Mouse (Mus musculus): ENCODE measurements around the gene Prune1. TPM values are rescaled to one million over a fixed set of nuclear protein-coding genes. Genes with fewer than 3 reads are reported as not detected.
A peak's percentile ranks its signal among the peaks of the same experiment; 100 is the strongest.

Prune1 gene
- polyA plus RNA-seq, 1 experiment from 2014 or later: 25.2 TPM

GRCm38 (mm10) chr3:95295321-95296102, 13.6 kb upstream of the Prune1 start:
- DNase-seq (ENCODE audit: low spot score): no peak
- 83% methylated on average over 11 of the region's 11 CpGs for WGBS
- H3K36me3 ChIP-seq: peaks cover 64% of the 10 kb centered on the region

GRCm38 (mm10) chr3:95294718-95295117, 12.8 kb upstream of the Prune1 start:
- peaks cover 70% of the 10 kb centered on the region for H3K36me3 ChIP-seq
- WGBS: 88% methylated on average over 5 of the region's 5 CpGs
- no peaks in the 10 kb centered on the region for H3K27me3 ChIP-seq (ENCODE audit: low read depth, poor library complexity, severe bottlenecking)
- no peaks in the 10 kb centered on the region for H3K9me3 ChIP-seq (replicated peaks)
- H3K27ac ChIP-seq (replicated peaks): no peak overlapping the region
- no peak for DNase-seq (ENCODE audit: low spot score)
- peaks cover 6% of the 10 kb centered on the region; the same call in 1 of the 2 replicates for H3K4me1 ChIP-seq
- H3K4me3 ChIP-seq: no peak overlapping the region

More at GRCm38 (mm10) chr3:95295321-95296102, 13.6 kb upstream of the Prune1 start:
- Histone ChIP-seq H3K27me3 (ENCODE audit: low read depth, poor library complexity, severe bottlenecking) (no peaks in the 10 kb centered on the region), H3K27ac (replicated peaks) (no peak overlapping the region), H3K4me3 (no peak overlapping the region), H3K9me3 (replicated peaks) (no peaks in the 10 kb centered on the region), H3K4me1 (peaks cover 6% of the 10 kb centered on the region; the same call in 1 of the 2 replicates)

GRCm38 (mm10) chr3:95294316-95294715, 12.4 kb upstream of the Prune1 start:
- Histone ChIP-seq H3K36me3 (peaks cover 73% of the 10 kb centered on the region), H3K27me3 (ENCODE audit: low read depth, poor library complexity, severe bottlenecking) (no peaks in the 10 kb centered on the region), H3K9me3 (replicated peaks) (no peaks in the 10 kb centered on the region), H3K4me3 (no peak overlapping the region), H3K27ac (replicated peaks) (no peak overlapping the region), H3K4me1 (peaks cover 6% of the 10 kb centered on the region; the same call in 1 of the 2 replicates)
- 82% methylated on average over 7 of the region's 7 CpGs for WGBS
- DNase-seq (ENCODE audit: low spot score): no peak

GRCm38 (mm10) chr3:95293537-95293936, 11.7 kb upstream of the Prune1 start:
- no peak overlapping the region for H3K4me3 ChIP-seq
- DNase-seq (ENCODE audit: low spot score): no peak
- no peak overlapping the region for H3K27ac ChIP-seq (replicated peaks)
- peaks cover 77% of the 10 kb centered on the region for H3K36me3 ChIP-seq
- no peaks in the 10 kb centered on the region for H3K27me3 ChIP-seq (ENCODE audit: low read depth, poor library complexity, severe bottlenecking)
- H3K9me3 ChIP-seq (replicated peaks): no peaks in the 10 kb centered on the region
- WGBS: 85% methylated on average over 11 of the region's 11 CpGs
- peaks cover 6% of the 10 kb centered on the region; the same call in 1 of the 2 replicates for H3K4me1 ChIP-seq

- H3K4me1 ChIP-seq: peaks cover 6% of the 10 kb centered on the region; the same call in 1 of the 2 replicates
- H3K36me3 ChIP-seq: peaks cover 83% of the 10 kb centered on the region
- no peak for DNase-seq (ENCODE audit: low spot score)
- no peaks in the 10 kb centered on the region for H3K9me3 ChIP-seq (replicated peaks)
- H3K27me3 ChIP-seq (ENCODE audit: low read depth, poor library complexity, severe bottlenecking): no peaks in the 10 kb centered on the region
- H3K27ac ChIP-seq (replicated peaks): no peak overlapping the region
- H3K4me3 ChIP-seq: no peak overlapping the region
- WGBS: 87% methylated on average over 2 of the region's 2 CpGs
Measured at GRCm38 (mm10) chr3:95292899-95293298, 11.0 kb upstream of the Prune1 start.

- DNase-seq (ENCODE audit: low spot score): no peak
- no peak overlapping the region for H3K4me3 ChIP-seq
- WGBS: 91% methylated on average over 4 of the region's 4 CpGs
- H3K4me1 ChIP-seq: peaks cover 2% of the 10 kb centered on the region; the same call in 1 of the 2 replicates
- no peaks in the 10 kb centered on the region for H3K9me3 ChIP-seq (replicated peaks)
- H3K27ac ChIP-seq (replicated peaks): no peak overlapping the region
- H3K27me3 ChIP-seq (ENCODE audit: low read depth, poor library complexity, severe bottlenecking): no peaks in the 10 kb centered on the region
- peaks cover 75% of the 10 kb centered on the region for H3K36me3 ChIP-seq
Measured at GRCm38 (mm10) chr3:95291041-95291440, 9.2 kb upstream of the Prune1 start.

GRCm38 (mm10) chr3:95290156-95290555, 8.3 kb upstream of the Prune1 start:
- H3K9me3 ChIP-seq (replicated peaks): no peaks in the 10 kb centered on the region
- no peak overlapping the region for H3K27ac ChIP-seq (replicated peaks)
- DNase-seq (ENCODE audit: low spot score): no peak
- WGBS: 82% methylated on average over 6 of the region's 6 CpGs
- no peak overlapping the region for H3K4me3 ChIP-seq
- H3K4me1 ChIP-seq: no peaks in the 10 kb centered on the region
- no peaks in the 10 kb centered on the region for H3K27me3 ChIP-seq (ENCODE audit: low read depth, poor library complexity, severe bottlenecking)
- peaks cover 68% of the 10 kb centered on the region for H3K36me3 ChIP-seq

GRCm38 (mm10) chr3:95289419-95289818, 7.5 kb upstream of the Prune1 start:
- peaks cover 5% of the 10 kb centered on the region; the same call in 1 of the 2 replicates for H3K4me1 ChIP-seq
- no peak for DNase-seq (ENCODE audit: low spot score)
- no peak overlapping the region for H3K4me3 ChIP-seq
- H3K27ac ChIP-seq (replicated peaks): no peak overlapping the region
- H3K36me3 ChIP-seq: peaks cover 61% of the 10 kb centered on the region
- WGBS: 95% methylated on average over 4 of the region's 4 CpGs
- no peaks in the 10 kb centered on the region for H3K9me3 ChIP-seq (replicated peaks)
- no peaks in the 10 kb centered on the region for H3K27me3 ChIP-seq (ENCODE audit: low read depth, poor library complexity, severe bottlenecking)

- no peak overlapping the region for H3K27ac ChIP-seq (replicated peaks)
- no peaks in the 10 kb centered on the region for H3K9me3 ChIP-seq (replicated peaks)
- H3K27me3 ChIP-seq (ENCODE audit: low read depth, poor library complexity, severe bottlenecking): no peaks in the 10 kb centered on the region
- DNase-seq (ENCODE audit: low spot score): no peak
- H3K36me3 ChIP-seq: peaks cover 43% of the 10 kb centered on the region
- peaks cover 17% of the 10 kb centered on the region for H3K4me1 ChIP-seq
- 93% methylated on average over 3 of the region's 3 CpGs for WGBS
- no peak overlapping the region for H3K4me3 ChIP-seq
Measured at GRCm38 (mm10) chr3:95287541-95287940, 5.7 kb upstream of the Prune1 start.

- 89% methylated on average over 7 of the region's 7 CpGs for WGBS
- Histone ChIP-seq H3K27me3 (ENCODE audit: low read depth, poor library complexity, severe bottlenecking) (no peaks in the 10 kb centered on the region), H3K4me1 (peaks cover 25% of the 10 kb centered on the region)
Measured at GRCm38 (mm10) chr3:95286510-95286909, 4.6 kb upstream of the Prune1 start.

GRCm38 (mm10) chr3:95286011-95286410, 4.1 kb upstream of the Prune1 start:
- Histone ChIP-seq H3K36me3 (peaks cover 32% of the 10 kb centered on the region), H3K4me3 (no peak overlapping the region), H3K27ac (replicated peaks) (no peak overlapping the region), H3K27me3 (ENCODE audit: low read depth, poor library complexity, severe bottlenecking) (no peaks in the 10 kb centered on the region), H3K4me1 (peaks cover 28% of the 10 kb centered on the region), H3K9me3 (replicated peaks) (no peaks in the 10 kb centered on the region)
- no peak for DNase-seq (ENCODE audit: low spot score)
- WGBS: 79% methylated on average over 5 of the region's 5 CpGs

More at GRCm38 (mm10) chr3:95286510-95286909, 4.6 kb upstream of the Prune1 start:
- Histone ChIP-seq H3K4me3 (no peak overlapping the region), H3K9me3 (replicated peaks) (no peaks in the 10 kb centered on the region), H3K27ac (replicated peaks) (no peak overlapping the region), H3K36me3 (peaks cover 37% of the 10 kb centered on the region)
- DNase-seq (ENCODE audit: low spot score): no peak

- H3K4me1 ChIP-seq: peaks cover 35% of the 10 kb centered on the region
- H3K9me3 ChIP-seq (replicated peaks): no peaks in the 10 kb centered on the region
- WGBS: 94% methylated on average over 5 of the region's 5 CpGs
- H3K27me3 ChIP-seq (ENCODE audit: low read depth, poor library complexity, severe bottlenecking): no peaks in the 10 kb centered on the region
- DNase-seq (ENCODE audit: low spot score): no peak
- H3K4me3 ChIP-seq: no peak overlapping the region
- H3K27ac ChIP-seq (replicated peaks): no peak overlapping the region
- H3K36me3 ChIP-seq: peaks cover 26% of the 10 kb centered on the region
Measured at GRCm38 (mm10) chr3:95285390-95285789, 3.5 kb upstream of the Prune1 start.

GRCm38 (mm10) chr3:95284501-95285281, 2.8 kb upstream of the Prune1 start:
- peaks cover 37% of the 10 kb centered on the region for H3K4me1 ChIP-seq
- 92% methylated on average over 12 of the region's 12 CpGs for WGBS
- H3K9me3 ChIP-seq (replicated peaks): no peaks in the 10 kb centered on the region
- H3K27ac ChIP-seq (replicated peaks): no peak overlapping the region
- peak overlapping the region; percentile 81 for H3K4me3 ChIP-seq
- DNase-seq (ENCODE audit: low spot score): no peak
- H3K36me3 ChIP-seq: peaks cover 21% of the 10 kb centered on the region
- H3K27me3 ChIP-seq (ENCODE audit: low read depth, poor library complexity, severe bottlenecking): no peaks in the 10 kb centered on the region

Data from midbrain, embryonic 10.5 days (tissue).